Mouse (Mus musculus): ENCODE data around the gene Cnga1. TPM values are rescaled to one million over a fixed set of nuclear protein-coding genes. Genes with fewer than 3 reads are reported as not detected.

The Cnga1 gene
- polyA plus RNA-seq, 1 experiment from 2014 or later = not detected

Other genes starting within 250 kb of the Cnga1 start
- 0.16 and 0.22 TPM in 2 replicates for gene Corin, start 139.8 kb downstream of the Cnga1 start, polyA plus RNA-seq (2015; fragmentation: Nextera tagmentation; extraction: Ambion mirVana)
- 5.9 and 6.2 TPM in 2 replicates for gene Nfxl1, start 84.6 kb downstream of the Cnga1 start, polyA plus RNA-seq (2015; fragmentation: Nextera tagmentation; extraction: Ambion mirVana)
- 0.07 TPM in 1 of 2 replicates, not detected in the other for gene Zar1, start 63.0 kb downstream of the Cnga1 start, polyA plus RNA-seq (2015; fragmentation: Nextera tagmentation; extraction: Ambion mirVana)
- gene Gm5868, start 56.7 kb downstream of the Cnga1 start, polyA plus RNA-seq (2015; fragmentation: Nextera tagmentation; extraction: Ambion mirVana) = not detected in 2 replicates
- gene Nipal1, start 3.5 kb upstream of the Cnga1 start, polyA plus RNA-seq (2015; fragmentation: Nextera tagmentation; extraction: Ambion mirVana) = 6.4 and 7.1 TPM in 2 replicates
- gene Txk, start 108.5 kb upstream of the Cnga1 start, polyA plus RNA-seq (2015; fragmentation: Nextera tagmentation; extraction: Ambion mirVana) = not detected in 2 replicates
- 3.9 and 5.2 TPM in 2 replicates for gene Tec, start 224.2 kb upstream of the Cnga1 start, polyA plus RNA-seq (2015; fragmentation: Nextera tagmentation; extraction: Ambion mirVana)